Mouse (Mus musculus) stomach, postnatal 0 days (tissue): ENCODE results near the gene Dcx. TPM values are rescaled to one million over a fixed set of nuclear protein-coding genes. Genes with fewer than 3 reads are reported as not detected.

ENCODE experiments used
- ATAC-seq: fragments of 200-750 bp; cut with Nextera tagmentation; 2 replicates; pipeline ENCODE4 v1.8.0; 2017; ENCODE audit not compliant: low FRiP score, low TSS enrichment
- DNase-seq: peaks from one replicate; pipeline ENCODE4 v3.0.0-alpha.2; 2016; ENCODE audit warnings: low spot score
- H3K27ac ChIP-seq: fragments of 300-500 bp; sonication (generic); replicated peaks from 2 replicates; pipeline ENCODE4 v1.5.1; 2014; ENCODE audit warnings: mild to moderate bottlenecking, control low read depth
- H3K27me3 ChIP-seq: fragments of 300-500 bp; sonication (generic); 2 replicates; pipeline ENCODE4 v1.6.1; 2014; ENCODE audit warnings: low read length; ENCODE audit not compliant: control insufficient read depth, insufficient read depth
- H3K36me3 ChIP-seq: fragments of 300-500 bp; sonication (generic); 2 replicates; pipeline ENCODE4 v1.6.1; 2014; ENCODE audit warnings: low read length, mixed read lengths; ENCODE audit not compliant: control insufficient read depth, insufficient read depth
- H3K4me1 ChIP-seq: fragments of 300-500 bp; sonication (generic); replicated peaks from 2 replicates; pipeline ENCODE4 v1.6.1; 2014; ENCODE audit warnings: antibody characterized with exemption; ENCODE audit not compliant: control insufficient read depth, insufficient read depth
- H3K4me2 ChIP-seq: fragments of 300-500 bp; sonication (generic); replicated peaks from 2 replicates; pipeline ENCODE4 v1.6.1; 2014; ENCODE audit warnings: low read depth, mild to moderate bottlenecking, control low read depth, moderate library complexity
- H3K4me3 ChIP-seq: fragments of 300-500 bp; sonication (generic); 2 replicates; pipeline ENCODE4 v1.5.1; 2014; ENCODE audit warnings: low read depth, low read length, control low read depth
- H3K9ac ChIP-seq: fragments of 300-500 bp; sonication (generic); 2 replicates; pipeline ENCODE4 v1.6.1; 2014; ENCODE audit warnings: mild to moderate bottlenecking, low read length, control low read depth, mixed read lengths
- H3K9me3 ChIP-seq: fragments of 300-500 bp; sonication (generic); 2 replicates; pipeline ENCODE4 v1.6.1; 2016; ENCODE audit warnings: low read length; ENCODE audit not compliant: control insufficient read depth
- CTCF ChIP-seq: IDR thresholded peaks from 2 replicates; pipeline ENCODE4 v1.5.1; 2016; ENCODE audit warnings: antibody characterized with exemption, low read depth, mild to moderate bottlenecking, moderate library complexity
- EP300 ChIP-seq: optimal IDR thresholded peaks from 2 replicates; pipeline ENCODE3; 2016; ENCODE audit warnings: antibody characterized with exemption
- whole genome bisulfite sequencing: fragments of 180-500 bp; shearing (Covaris S2); extraction: QIAGEN DNeasy Blood & Tissue Kit; methylation state at CpG from one replicate; pipeline ENCODE4 v1.1.7; 2014; 5-methylcytosine and 5-hydroxymethylcytosine counted together
- microRNA-seq: library from miRNA; unstranded; fragments of <30 nt; microRNA quantifications from one replicate; pipeline ENCODE4, GENCODE M21; 2016
- polyA plus RNA-seq: library from polyadenylated mRNA; unstranded; fragments of >200 nt; fragmentation: Nextera tagmentation; extraction: Ambion mirVana; gene quantifications from 2 replicates; pipeline ENCODE4 v1.2.1, GENCODE M21; 2015

Gene Dcx
- polyA plus RNA-seq, 1 experiment from 2014 or later = 0.99 TPM

DNA sequence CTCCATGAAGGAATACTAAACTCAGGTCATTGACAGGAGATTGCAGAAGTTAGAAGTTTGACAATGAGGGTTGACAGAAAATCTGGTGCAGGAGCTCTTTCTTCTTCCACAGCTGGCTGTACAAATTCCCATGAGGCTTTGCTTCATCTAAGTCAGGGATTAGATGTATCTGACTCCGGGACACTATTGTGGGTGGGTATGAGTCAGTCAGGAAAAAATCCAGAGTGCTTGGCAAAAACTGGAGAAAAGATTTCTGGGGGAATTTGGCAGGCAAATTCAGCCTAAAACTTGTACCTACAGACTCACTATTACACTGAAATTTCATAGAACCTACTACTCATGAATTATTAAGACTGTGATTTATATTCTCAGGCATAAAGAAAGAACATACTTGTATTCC is 117.2 kb downstream of the Dcx start:
- no peaks in the 10 kb centered on the region for H3K4me1 ChIP-seq
- no peak overlapping the region for H3K4me2 ChIP-seq
- H3K9ac ChIP-seq = no peak overlapping the region
- no peak overlapping the region for H3K4me3 ChIP-seq
- H3K36me3 ChIP-seq = no peaks in the 10 kb centered on the region
- 35% methylated on average over 1 of the region's 1 CpGs for WGBS
- H3K9me3 ChIP-seq = no peaks in the 10 kb centered on the region
- ATAC-seq (no peak), DNase-seq (no peak)
- no peaks in the 10 kb centered on the region for H3K27me3 ChIP-seq
- TF ChIP-seq EP300 (no peak), CTCF (no peak)
- no peak overlapping the region for H3K27ac ChIP-seq

Small RNA genes within 50 kb of the gene (microRNA-seq; reads per million reads assigned to microRNA genes)
- not detected for gene Gm47298

Other genes starting within 250 kb of the Dcx start
- gene Capn6, start 105.9 kb downstream of the Dcx start, polyA plus RNA-seq = 29.5 and 30.1 TPM in 2 replicates
- 0.51 and 0.73 TPM in 2 replicates for gene A730046J19Rik, start 220.4 kb upstream of the Dcx start, polyA plus RNA-seq